Mouse (Mus musculus): Measurements from ENCODE around the gene 4930579F01Rik. TPM values are rescaled to one million over a fixed set of nuclear protein-coding genes. Genes with fewer than 3 reads are reported as not detected.
A peak's percentile ranks its signal among the peaks of the same experiment; 100 is the strongest.

4930579F01Rik gene
- polyA plus RNA-seq, 1 experiment from 2014 or later, result not detected

GRCm38 (mm10) chr3:138175551-138175950 lies 18.1 kb downstream of the 4930579F01Rik start:
- Histone ChIP-seq H3K9ac (ENCODE audit: low read length) (no peak overlapping the region), H3K4me1 (ENCODE audit: control insufficient read depth, insufficient read depth, low read length) (no peaks in the 10 kb centered on the region), H3K27ac (ENCODE audit: low read depth, low read length) (no peak overlapping the region), H3K36me3 (ENCODE audit: control insufficient read depth, insufficient read depth, low read length) (no peaks in the 10 kb centered on the region), H3K4me3 (ENCODE audit: low read depth, low read length) (no peak overlapping the region), H3K9me3 (ENCODE audit: control insufficient read depth, low read length) (no peaks in the 10 kb centered on the region), H3K27me3 (ENCODE audit: control insufficient read depth, insufficient read depth, low read length) (no peaks in the 10 kb centered on the region), H3K4me2 (no peak overlapping the region)
- ATAC-seq (ENCODE audit: low FRiP score), result no peak
- WGBS, result 92% methylated on average over 6 of the region's 6 CpGs
- no peak for DNase-seq (ENCODE audit: low spot score, missing footprints)

- no peaks in the 10 kb centered on the region for H3K9me3 ChIP-seq (ENCODE audit: control insufficient read depth, low read length)
- no peaks in the 10 kb centered on the region for H3K27me3 ChIP-seq (ENCODE audit: control insufficient read depth, insufficient read depth, low read length)
- no peak for ATAC-seq (ENCODE audit: low FRiP score)
- H3K4me2 ChIP-seq, result no peak overlapping the region
- 81% methylated on average over 10 of the region's 10 CpGs for WGBS
- no peak overlapping the region for H3K9ac ChIP-seq (ENCODE audit: low read length)
- no peaks in the 10 kb centered on the region for H3K4me1 ChIP-seq (ENCODE audit: control insufficient read depth, insufficient read depth, low read length)
- DNase-seq (ENCODE audit: low spot score, missing footprints), result no peak
- H3K36me3 ChIP-seq (ENCODE audit: control insufficient read depth, insufficient read depth, low read length), result no peaks in the 10 kb centered on the region
- H3K27ac ChIP-seq (ENCODE audit: low read depth, low read length), result no peak overlapping the region
- H3K4me3 ChIP-seq (ENCODE audit: low read depth, low read length), result no peak overlapping the region
These were observed 20.3 kb downstream of the 4930579F01Rik start for GRCm38 (mm10) chr3:138173291-138173690.

- Histone ChIP-seq H3K9ac (ENCODE audit: low read length) (no peak overlapping the region), H3K36me3 (ENCODE audit: control insufficient read depth, insufficient read depth, low read length) (no peaks in the 10 kb centered on the region), H3K27ac (ENCODE audit: low read depth, low read length) (no peak overlapping the region), H3K4me3 (ENCODE audit: low read depth, low read length) (no peak overlapping the region), H3K4me1 (ENCODE audit: control insufficient read depth, insufficient read depth, low read length) (no peaks in the 10 kb centered on the region), H3K9me3 (ENCODE audit: control insufficient read depth, low read length) (no peaks in the 10 kb centered on the region), H3K27me3 (ENCODE audit: control insufficient read depth, insufficient read depth, low read length) (no peaks in the 10 kb centered on the region), H3K4me2 (no peak overlapping the region)
- DNase-seq (ENCODE audit: low spot score, missing footprints) (no peak), ATAC-seq (ENCODE audit: low FRiP score) (peak; percentile 48; the same call in 1 of the 2 replicates)
- WGBS, result 65% methylated on average over 4 of the region's 4 CpGs
These were observed 31.0 kb downstream of the 4930579F01Rik start for GRCm38 (mm10) chr3:138162553-138163183.

- no peak for ATAC-seq (ENCODE audit: low FRiP score)
These were observed 32.0 kb downstream of the 4930579F01Rik start for GRCm38 (mm10) chr3:138161623-138162022.

GRCm38 (mm10) chr3:138156651-138157050 lies 37.0 kb downstream of the 4930579F01Rik start:
- H3K36me3 ChIP-seq (ENCODE audit: control insufficient read depth, insufficient read depth, low read length), result peaks cover 4% of the 10 kb centered on the region; the same call in 1 of the 2 replicates
- H3K27ac ChIP-seq (ENCODE audit: low read depth, low read length), result no peak overlapping the region
- WGBS, result 72% methylated on average over 10 of the region's 10 CpGs
- H3K4me2 ChIP-seq, result no peak overlapping the region
- no peaks in the 10 kb centered on the region for H3K4me1 ChIP-seq (ENCODE audit: control insufficient read depth, insufficient read depth, low read length)
- H3K27me3 ChIP-seq (ENCODE audit: control insufficient read depth, insufficient read depth, low read length), result no peaks in the 10 kb centered on the region
- no peaks in the 10 kb centered on the region for H3K9me3 ChIP-seq (ENCODE audit: control insufficient read depth, low read length)
- no peak overlapping the region for H3K9ac ChIP-seq (ENCODE audit: low read length)
- no peak overlapping the region for H3K4me3 ChIP-seq (ENCODE audit: low read depth, low read length)
- no peak for ATAC-seq (ENCODE audit: low FRiP score)
- DNase-seq (ENCODE audit: low spot score, missing footprints), result no peak

More at GRCm38 (mm10) chr3:138161623-138162022, 32.0 kb downstream of the 4930579F01Rik start:
- no peak for DNase-seq (ENCODE audit: low spot score, missing footprints)
- Histone ChIP-seq H3K9ac (ENCODE audit: low read length) (no peak overlapping the region), H3K4me1 (ENCODE audit: control insufficient read depth, insufficient read depth, low read length) (no peaks in the 10 kb centered on the region), H3K4me2 (no peak overlapping the region), H3K4me3 (ENCODE audit: low read depth, low read length) (no peak overlapping the region), H3K36me3 (ENCODE audit: control insufficient read depth, insufficient read depth, low read length) (no peaks in the 10 kb centered on the region), H3K9me3 (ENCODE audit: control insufficient read depth, low read length) (no peaks in the 10 kb centered on the region), H3K27ac (ENCODE audit: low read depth, low read length) (no peak overlapping the region), H3K27me3 (ENCODE audit: control insufficient read depth, insufficient read depth, low read length) (no peaks in the 10 kb centered on the region)
- WGBS, result 87% methylated on average over 10 of the region's 10 CpGs

- ATAC-seq (ENCODE audit: low FRiP score), result no peak
- H3K9me3 ChIP-seq (ENCODE audit: control insufficient read depth, low read length), result no peaks in the 10 kb centered on the region
- H3K27ac ChIP-seq (ENCODE audit: low read depth, low read length), result no peak overlapping the region
- no peak for DNase-seq (ENCODE audit: low spot score, missing footprints)
- WGBS, result 93% methylated on average over 4 of the region's 4 CpGs
- no peaks in the 10 kb centered on the region for H3K4me1 ChIP-seq (ENCODE audit: control insufficient read depth, insufficient read depth, low read length)
- H3K4me3 ChIP-seq (ENCODE audit: low read depth, low read length), result no peak overlapping the region
- no peaks in the 10 kb centered on the region for H3K27me3 ChIP-seq (ENCODE audit: control insufficient read depth, insufficient read depth, low read length)
- H3K36me3 ChIP-seq (ENCODE audit: control insufficient read depth, insufficient read depth, low read length), result peaks cover 4% of the 10 kb centered on the region; the same call in 1 of the 2 replicates
- H3K4me2 ChIP-seq, result no peak overlapping the region
- no peak overlapping the region for H3K9ac ChIP-seq (ENCODE audit: low read length)
These were observed 38.6 kb downstream of the 4930579F01Rik start for GRCm38 (mm10) chr3:138155062-138155461.

GRCm38 (mm10) chr3:138148811-138149210 lies 44.8 kb downstream of the 4930579F01Rik start:
- Histone ChIP-seq H3K9me3 (ENCODE audit: control insufficient read depth, low read length) (no peaks in the 10 kb centered on the region), H3K9ac (ENCODE audit: low read length) (no peak overlapping the region), H3K36me3 (ENCODE audit: control insufficient read depth, insufficient read depth, low read length) (peaks cover 8% of the 10 kb centered on the region), H3K27me3 (ENCODE audit: control insufficient read depth, insufficient read depth, low read length) (no peaks in the 10 kb centered on the region), H3K4me2 (no peak overlapping the region), H3K27ac (ENCODE audit: low read depth, low read length) (no peak overlapping the region), H3K4me3 (ENCODE audit: low read depth, low read length) (no peak overlapping the region), H3K4me1 (ENCODE audit: control insufficient read depth, insufficient read depth, low read length) (no peaks in the 10 kb centered on the region)
- DNase-seq (ENCODE audit: low spot score, missing footprints) (no peak), ATAC-seq (ENCODE audit: low FRiP score) (no peak)
- 93% methylated on average over 2 of the region's 2 CpGs for WGBS

GRCm38 (mm10) chr3:138144642-138145171 lies 48.9 kb downstream of the 4930579F01Rik start, which contains the start of gene Mttp:
Gene Mttp, minus strand, starts transcription at chr3:138144968.
- no peaks in the 10 kb centered on the region for H3K27me3 ChIP-seq (ENCODE audit: control insufficient read depth, insufficient read depth, low read length)
- H3K4me3 ChIP-seq (ENCODE audit: low read depth, low read length), result peak within 1 kb of the TSS; percentile 38
- ATAC-seq (ENCODE audit: low FRiP score), result peak; percentile 24; the same call in 1 of the 2 replicates
- H3K36me3 ChIP-seq (ENCODE audit: control insufficient read depth, insufficient read depth, low read length), result peaks cover 5% of the 10 kb centered on the region; the same call in 1 of the 2 replicates
- peak within 1 kb of the TSS; percentile 98 for H3K27ac ChIP-seq (ENCODE audit: low read depth, low read length)
- DNase-seq (ENCODE audit: low spot score, missing footprints), result peak; percentile 99
- peak within 1 kb of the TSS; percentile 82 for H3K9ac ChIP-seq (ENCODE audit: low read length)
- H3K9me3 ChIP-seq (ENCODE audit: control insufficient read depth, low read length), result no peaks in the 10 kb centered on the region
- H3K4me1 ChIP-seq (ENCODE audit: control insufficient read depth, insufficient read depth, low read length), result no peaks in the 10 kb centered on the region
- 4% methylated on average over 8 of the region's 8 CpGs for WGBS
- H3K4me2 ChIP-seq, result peak within 1 kb of the TSS; percentile 62

GRCm38 (mm10) chr3:138144060-138144641 lies 49.5 kb downstream of the 4930579F01Rik start:
- peak overlapping the region; percentile 38 for H3K4me3 ChIP-seq (ENCODE audit: low read depth, low read length)
- H3K4me1 ChIP-seq (ENCODE audit: control insufficient read depth, insufficient read depth, low read length), result no peaks in the 10 kb centered on the region
- no peaks in the 10 kb centered on the region for H3K9me3 ChIP-seq (ENCODE audit: control insufficient read depth, low read length)
- H3K36me3 ChIP-seq (ENCODE audit: control insufficient read depth, insufficient read depth, low read length), result 0 out of 2 replicates have a peak, but pooled peaks cover 2% of the 10 kb centered on the region
- peak overlapping the region; percentile 62 for H3K4me2 ChIP-seq
- WGBS, result under 1% methylated on average over 18 of the region's 18 CpGs
- H3K9ac ChIP-seq (ENCODE audit: low read length), result peak overlapping the region; percentile 82
- DNase-seq (ENCODE audit: low spot score, missing footprints), result peak; percentile 95
- ATAC-seq (ENCODE audit: low FRiP score), result no peak
- H3K27ac ChIP-seq (ENCODE audit: low read depth, low read length), result peak overlapping the region; percentile 98
- no peaks in the 10 kb centered on the region for H3K27me3 ChIP-seq (ENCODE audit: control insufficient read depth, insufficient read depth, low read length)
